Mouse (Mus musculus) ES-E14 (cell line): Measurements from ENCODE around the gene Tmprss11e. TPM values are rescaled to one million over a fixed set of nuclear protein-coding genes. Genes with fewer than 3 reads are reported as not detected.

Experiments used
- DNase-seq: peaks from one replicate; pipeline ENCODE4 v3.0.0-alpha.2; 2013; ENCODE audit warnings: low read depth, low spot score
- H3K27ac ChIP-seq: 2 replicates; pipeline ENCODE4 v1.5.1; 2012; ENCODE audit warnings: low read depth, mild to moderate bottlenecking, low read length, moderate library complexity, mixed read lengths; ENCODE audit not compliant: poor library complexity, insufficient read depth, severe bottlenecking
- H3K36me3 ChIP-seq: 2 replicates; pipeline ENCODE4 v1.6.1; 2012; ENCODE audit warnings: mild to moderate bottlenecking, low read length, moderate library complexity, mixed read lengths; ENCODE audit not compliant: control insufficient read depth, poor library complexity, insufficient read depth, severe bottlenecking
- H3K4me1 ChIP-seq, 2 experiments: fragments of 150-350 bp in 1 of 2; sonication (generic) in 1 of 2; 2 replicates each; pipeline ENCODE4 v1.6.1; 2012; ENCODE audit warnings: low read length in 2 of 2, mild to moderate bottlenecking in 1 of 2, mixed read lengths in 1 of 2; ENCODE audit not compliant: control insufficient read depth in 2 of 2, insufficient read depth in 2 of 2, poor library complexity in 1 of 2
- H3K4me3 ChIP-seq, 2 experiments: fragments of 150-350 bp in 1 of 2; sonication (generic) in 1 of 2; 2 replicates each; pipeline ENCODE4 v1.5.1; 2012; ENCODE audit warnings: low read length in 2 of 2, low read depth in 1 of 2, mild to moderate bottlenecking in 1 of 2, mixed read lengths in 1 of 2; ENCODE audit not compliant: insufficient read depth in 1 of 2, poor library complexity in 1 of 2, severe bottlenecking in 1 of 2
- H3K9ac ChIP-seq: 2 replicates; pipeline ENCODE4 v1.6.1; 2012; ENCODE audit warnings: low read depth, mild to moderate bottlenecking, low read length, mixed read lengths; ENCODE audit not compliant: poor library complexity, insufficient read depth, severe bottlenecking
- H3K9me3 ChIP-seq: fragments of 150-350 bp; sonication (generic); 2 replicates; pipeline ENCODE4 v1.6.1; 2012; ENCODE audit warnings: low read depth, mild to moderate bottlenecking, low read length; ENCODE audit not compliant: control insufficient read depth, insufficient read depth
- CHD2 ChIP-seq: IDR thresholded peaks from 2 replicates; pipeline ENCODE4 v1.6.1; 2014; ENCODE audit warnings: mild to moderate bottlenecking, low read depth, low read length, inconsistent platforms
- HCFC1 ChIP-seq: IDR thresholded peaks from 2 replicates; pipeline ENCODE4 v1.6.1; 2012; ENCODE audit warnings: low read length, inconsistent platforms, borderline replicate concordance; ENCODE audit not compliant: insufficient read depth
- MAFK ChIP-seq: IDR thresholded peaks from 2 replicates; pipeline ENCODE4 v1.6.1; 2014; ENCODE audit warnings: mild to moderate bottlenecking, low read depth, low read length, inconsistent platforms; ENCODE audit not compliant: insufficient read depth
- ZC3H11A ChIP-seq: IDR thresholded peaks from 2 replicates; pipeline ENCODE4 v1.6.1; 2012; ENCODE audit warnings: low read depth, mild to moderate bottlenecking, inconsistent platforms, low read length, borderline replicate concordance
- ZNF384 ChIP-seq: IDR thresholded peaks from 2 replicates; pipeline ENCODE4 v1.6.1; 2012; ENCODE audit warnings: low read depth, low read length, inconsistent platforms
- in situ Hi-C, 2 experiments: fragments of 600-800 bp; cut with MboI; formaldehyde crosslinking; loops; one replicate each; pipeline ENCODE4 v1.15.1; 2025; ENCODE audit warnings: low sequenced_read_pairs in 2 of 2, inconsistent platforms in 1 of 2; ENCODE audit not compliant: unreplicated experiment in 2 of 2
- total RNA-seq: library from RNA; depleted of rRNA; stranded (reverse); fragments of 300-350 nt; gene quantifications from 2 replicates; pipeline ENCODE4 v1.2.3, GENCODE M21; 2012

Tmprss11e gene
- total RNA-seq, 1 experiment = 0.09 TPM

GRCm38 (mm10) chr5:86728574-86728973, 17.0 kb downstream of the Tmprss11e start:
- Histone ChIP-seq H3K4me1 (no peaks in the 10 kb centered on the region), H3K9ac (no peak overlapping the region), H3K36me3 (no peaks in the 10 kb centered on the region), H3K27ac (no peak overlapping the region), H3K4me3 (no peak overlapping the region), H3K9me3 (no peaks in the 10 kb centered on the region)
- TF ChIP-seq HCFC1 = no peak
- no peak for DNase-seq
- in situ Hi-C loops = no loop called here

- Histone ChIP-seq H3K9ac (no peak overlapping the region), H3K36me3 (no peaks in the 10 kb centered on the region), H3K4me3 (no peak overlapping the region), H3K9me3 (no peaks in the 10 kb centered on the region), H3K27ac (no peak overlapping the region), H3K4me1 (no peaks in the 10 kb centered on the region)
- no peak for TF ChIP-seq MAFK
- no peak for TF ChIP-seq HCFC1
- no peak for TF ChIP-seq ZC3H11A
- TF ChIP-seq CHD2 = no peak
- no peak for TF ChIP-seq ZNF384
- no peak for DNase-seq
- in situ Hi-C loops = no loop called here
Observed at GRCm38 (mm10) chr5:86727033-86727432, 18.6 kb downstream of the Tmprss11e start.

- H3K9me3 ChIP-seq = no peaks in the 10 kb centered on the region
- no peak overlapping the region for H3K4me3 ChIP-seq
- H3K4me1 ChIP-seq = no peaks in the 10 kb centered on the region
- DNase-seq = no peak
- TF ChIP-seq HCFC1 (no peak), CHD2 (no peak), ZNF384 (no peak), ZC3H11A (no peak), MAFK (no peak)
- in situ Hi-C loops = no loop called here
- no peak overlapping the region for H3K27ac ChIP-seq
- H3K36me3 ChIP-seq = no peaks in the 10 kb centered on the region
- H3K9ac ChIP-seq = no peak overlapping the region
Observed at GRCm38 (mm10) chr5:86725021-86725420, 20.6 kb downstream of the Tmprss11e start.

- Histone ChIP-seq H3K27ac (no peak overlapping the region), H3K9me3 (no peaks in the 10 kb centered on the region), H3K36me3 (no peaks in the 10 kb centered on the region), H3K4me1 (no peaks in the 10 kb centered on the region), H3K4me3 (no peak overlapping the region), H3K9ac (no peak overlapping the region)
- DNase-seq = no peak
- TF ChIP-seq HCFC1 (no peak), ZNF384 (no peak), CHD2 (no peak), ZC3H11A (no peak), MAFK (no peak)
- in situ Hi-C loops = no loop called here
Observed at GRCm38 (mm10) chr5:86722820-86723460, 22.7 kb downstream of the Tmprss11e start.

- no peak for TF ChIP-seq ZC3H11A
- TF ChIP-seq CHD2 = no peak
- no peak for TF ChIP-seq HCFC1
- no peak for TF ChIP-seq MAFK
- TF ChIP-seq ZNF384 = no peak
- H3K9me3 ChIP-seq = no peaks in the 10 kb centered on the region
- no peak overlapping the region for H3K27ac ChIP-seq
- no peaks in the 10 kb centered on the region for H3K4me1 ChIP-seq
- H3K4me3 ChIP-seq = no peak overlapping the region
- DNase-seq = no peak
- no peaks in the 10 kb centered on the region for H3K36me3 ChIP-seq
- no peak overlapping the region for H3K9ac ChIP-seq
- in situ Hi-C loops = no loop called here
Observed at GRCm38 (mm10) chr5:86714967-86715366, 30.6 kb downstream of the Tmprss11e start.
